Mouse (Mus musculus) inflammation-experienced regulatory T-cells, adult 6 months (primary cell): Measurements from ENCODE around the gene Exoc3l4. TPM values are rescaled to one million over a fixed set of nuclear protein-coding genes. Genes with fewer than 3 reads are reported as not detected.

ENCODE experiments used
- ATAC-seq: one replicate; pipeline ENCODE4 v1.8.0; 2017
- polyA plus RNA-seq, 3 experiments: library from polyadenylated mRNA; unstranded; fragments of 100-300 nt; shearing (Covaris generic); gene quantifications; one replicate each; pipeline ENCODE4 v1.2.1; 2017

The Exoc3l4 gene
- polyA plus RNA-seq, 3 experiments from 2014 or later, result not detected

- ATAC-seq, result no peak
Measured at GRCm38 (mm10) chr12:111411631-111412355, 5.0 kb upstream of the Exoc3l4 start.

- no peak for ATAC-seq
Measured at GRCm38 (mm10) chr12:111412581-111413284, 4.1 kb upstream of the Exoc3l4 start.

- ATAC-seq, result peak; percentile 41
Measured at GRCm38 (mm10) chr12:111413300-111413699, 3.5 kb upstream of the Exoc3l4 start.

GRCm38 (mm10) chr12:111419918-111420317 is 3.1 kb downstream of the Exoc3l4 start:
- no peak for ATAC-seq

GRCm38 (mm10) chr12:111420946-111421709 is 4.3 kb downstream of the Exoc3l4 start:
- no peak for ATAC-seq

- ATAC-seq, result no peak
Measured at GRCm38 (mm10) chr12:111422852-111423251, 6.0 kb downstream of the Exoc3l4 start.

GRCm38 (mm10) chr12:111423570-111424129 is 6.8 kb downstream of the Exoc3l4 start:
- no peak for ATAC-seq

- no peak for ATAC-seq
Measured at GRCm38 (mm10) chr12:111424547-111424946, 7.7 kb downstream of the Exoc3l4 start.

- ATAC-seq, result no peak
Measured at GRCm38 (mm10) chr12:111425258-111425657, 8.4 kb downstream of the Exoc3l4 start.

GRCm38 (mm10) chr12:111425789-111426460 is 9.1 kb downstream of the Exoc3l4 start:
- ATAC-seq, result no peak

GRCm38 (mm10) chr12:111427438-111428113 is 10.8 kb downstream of the Exoc3l4 start:
- ATAC-seq, result no peak

GRCm38 (mm10) chr12:111428364-111428763 is 11.5 kb downstream of the Exoc3l4 start:
- no peak for ATAC-seq

- ATAC-seq, result no peak
Measured at GRCm38 (mm10) chr12:111428961-111429911, 12.4 kb downstream of the Exoc3l4 start.

- no peak for ATAC-seq
Measured at GRCm38 (mm10) chr12:111430049-111430867, 13.4 kb downstream of the Exoc3l4 start.

GRCm38 (mm10) chr12:111430868-111431817 is 14.3 kb downstream of the Exoc3l4 start:
- ATAC-seq, result no peak

GRCm38 (mm10) chr12:111432097-111432496 is 15.3 kb downstream of the Exoc3l4 start:
- ATAC-seq, result no peak

- no peak for ATAC-seq
Measured at GRCm38 (mm10) chr12:111432751-111433331, 16.0 kb downstream of the Exoc3l4 start.

GRCm38 (mm10) chr12:111434164-111434744 is 17.4 kb downstream of the Exoc3l4 start:
- ATAC-seq, result no peak
